Mouse (Mus musculus): ENCODE data around the gene Itga5. TPM values are rescaled to one million over a fixed set of nuclear protein-coding genes. Genes with fewer than 3 reads are reported as not detected.
"Not testable (repeated sequence)": the region's sequence is repeated elsewhere in the genome, so short reads cannot be mapped to it uniquely, and the experiment has no call there.

The Itga5 gene
- 24.6 and 29.6 TPM in 2 replicates for polyA plus RNA-seq (2014; fragmentation: Nextera tagmentation; extraction: Ambion mirVana)

- no peaks in the 10 kb centered on the region for H3K36me3 ChIP-seq (replicated peaks; ENCODE audit: control insufficient read depth, insufficient read depth, low read depth, low read length)
- peak; percentile 74 for ATAC-seq (replicated peaks; ENCODE audit: insufficient number of reproducible peaks, low FRiP score, low TSS enrichment, low read depth)
- DNase-seq (ENCODE audit: low spot score): peak; percentile 78
- 0% methylated on average over 49 of the region's 51 CpGs for WGBS
- H3K9ac ChIP-seq (replicated peaks; ENCODE audit: low read length): peak within 1 kb of the TSS; percentile 93
- no peaks in the 10 kb centered on the region for H3K9me3 ChIP-seq (replicated peaks; ENCODE audit: control insufficient read depth, low read length)
- H3K4me3 ChIP-seq (ENCODE audit: low read depth, low read length): peak within 1 kb of the TSS; percentile 91
- H3K27me3 ChIP-seq (ENCODE audit: control insufficient read depth, insufficient read depth, low read length): no peaks in the 10 kb centered on the region
- peak within 1 kb of the TSS; percentile 86 for H3K4me2 ChIP-seq (ENCODE audit: low read depth, low read length)
- peaks cover 7% of the 10 kb centered on the region; the same call in 1 of the 2 replicates for H3K4me1 ChIP-seq (ENCODE audit: control insufficient read depth, insufficient read depth, low read length)
- peak within 1 kb of the TSS; percentile 87 for H3K27ac ChIP-seq (replicated peaks; ENCODE audit: low read depth, low read length)
Observed at GRCm38 (mm10) chr15:103366376-103367149, at the start of gene Itga5. Gene Itga5, minus strand, starts transcription at chr15:103366763.

GRCm38 (mm10) chr15:103405586-103405985, 39.0 kb upstream of the Itga5 start:
- ATAC-seq (replicated peaks; ENCODE audit: insufficient number of reproducible peaks, low FRiP score, low TSS enrichment, low read depth); H3K27ac ChIP-seq (replicated peaks; ENCODE audit: low read depth, low read length); H3K27me3 ChIP-seq (ENCODE audit: control insufficient read depth, insufficient read depth, low read length); H3K9me3 ChIP-seq (replicated peaks; ENCODE audit: control insufficient read depth, low read length); DNase-seq (ENCODE audit: low spot score); H3K4me2 ChIP-seq (ENCODE audit: low read depth, low read length); H3K4me3 ChIP-seq (ENCODE audit: low read depth, low read length); H3K36me3 ChIP-seq (replicated peaks; ENCODE audit: control insufficient read depth, insufficient read depth, low read depth, low read length); H3K4me1 ChIP-seq (ENCODE audit: control insufficient read depth, insufficient read depth, low read length); H3K9ac ChIP-seq (replicated peaks; ENCODE audit: low read length): not testable (repeated sequence)
- WGBS: 87% methylated on average over 2 of the region's 3 CpGs

GRCm38 (mm10) chr15:103401361-103401760, 34.8 kb upstream of the Itga5 start:
- no peak for ATAC-seq (replicated peaks; ENCODE audit: insufficient number of reproducible peaks, low FRiP score, low TSS enrichment, low read depth)
- no peak overlapping the region for H3K27ac ChIP-seq (replicated peaks; ENCODE audit: low read depth, low read length)
- H3K9ac ChIP-seq (replicated peaks; ENCODE audit: low read length): no peak overlapping the region

GRCm38 (mm10) chr15:103393577-103393976, 27.0 kb upstream of the Itga5 start:
- Histone ChIP-seq H3K4me3 (ENCODE audit: low read depth, low read length) (no peak overlapping the region), H3K9me3 (replicated peaks; ENCODE audit: control insufficient read depth, low read length) (no peaks in the 10 kb centered on the region), H3K36me3 (replicated peaks; ENCODE audit: control insufficient read depth, insufficient read depth, low read depth, low read length) (no peaks in the 10 kb centered on the region), H3K4me1 (ENCODE audit: control insufficient read depth, insufficient read depth, low read length) (no peaks in the 10 kb centered on the region), H3K27ac (replicated peaks; ENCODE audit: low read depth, low read length) (no peak overlapping the region), H3K9ac (replicated peaks; ENCODE audit: low read length) (no peak overlapping the region), H3K27me3 (ENCODE audit: control insufficient read depth, insufficient read depth, low read length) (no peaks in the 10 kb centered on the region), H3K4me2 (ENCODE audit: low read depth, low read length) (no peak overlapping the region)
- ATAC-seq (replicated peaks; ENCODE audit: insufficient number of reproducible peaks, low FRiP score, low TSS enrichment, low read depth) (no peak), DNase-seq (ENCODE audit: low spot score) (no peak)

More at GRCm38 (mm10) chr15:103401361-103401760, 34.8 kb upstream of the Itga5 start:
- WGBS: 84% methylated on average over 5 of the region's 5 CpGs
- no peaks in the 10 kb centered on the region for H3K9me3 ChIP-seq (replicated peaks; ENCODE audit: control insufficient read depth, low read length)
- H3K4me3 ChIP-seq (ENCODE audit: low read depth, low read length): no peak overlapping the region
- no peak overlapping the region for H3K4me2 ChIP-seq (ENCODE audit: low read depth, low read length)
- no peaks in the 10 kb centered on the region for H3K36me3 ChIP-seq (replicated peaks; ENCODE audit: control insufficient read depth, insufficient read depth, low read depth, low read length)
- no peaks in the 10 kb centered on the region for H3K4me1 ChIP-seq (ENCODE audit: control insufficient read depth, insufficient read depth, low read length)
- no peak for DNase-seq (ENCODE audit: low spot score)
- H3K27me3 ChIP-seq (ENCODE audit: control insufficient read depth, insufficient read depth, low read length): no peaks in the 10 kb centered on the region

GRCm38 (mm10) chr15:103388556-103389145, 22.1 kb upstream of the Itga5 start:
- Histone ChIP-seq H3K36me3 (replicated peaks; ENCODE audit: control insufficient read depth, insufficient read depth, low read depth, low read length) (no peaks in the 10 kb centered on the region), H3K4me3 (ENCODE audit: low read depth, low read length) (no peak overlapping the region), H3K9me3 (replicated peaks; ENCODE audit: control insufficient read depth, low read length) (no peaks in the 10 kb centered on the region), H3K27me3 (ENCODE audit: control insufficient read depth, insufficient read depth, low read length) (no peaks in the 10 kb centered on the region), H3K27ac (replicated peaks; ENCODE audit: low read depth, low read length) (no peak overlapping the region), H3K4me2 (ENCODE audit: low read depth, low read length) (no peak overlapping the region), H3K9ac (replicated peaks; ENCODE audit: low read length) (no peak overlapping the region), H3K4me1 (ENCODE audit: control insufficient read depth, insufficient read depth, low read length) (no peaks in the 10 kb centered on the region)
- 38% methylated on average over 4 of the region's 4 CpGs for WGBS
- DNase-seq (ENCODE audit: low spot score) (peak; percentile 59), ATAC-seq (replicated peaks; ENCODE audit: insufficient number of reproducible peaks, low FRiP score, low TSS enrichment, low read depth) (no peak)

- DNase-seq (ENCODE audit: low spot score): no peak
- no peak overlapping the region for H3K4me3 ChIP-seq (ENCODE audit: low read depth, low read length)
- no peak overlapping the region for H3K27ac ChIP-seq (replicated peaks; ENCODE audit: low read depth, low read length)
- no peaks in the 10 kb centered on the region for H3K9me3 ChIP-seq (replicated peaks; ENCODE audit: control insufficient read depth, low read length)
- WGBS: 71% methylated on average over 7 of the region's 7 CpGs
- no peaks in the 10 kb centered on the region for H3K27me3 ChIP-seq (ENCODE audit: control insufficient read depth, insufficient read depth, low read length)
- ATAC-seq (replicated peaks; ENCODE audit: insufficient number of reproducible peaks, low FRiP score, low TSS enrichment, low read depth): no peak
- H3K4me1 ChIP-seq (ENCODE audit: control insufficient read depth, insufficient read depth, low read length): no peaks in the 10 kb centered on the region
- H3K9ac ChIP-seq (replicated peaks; ENCODE audit: low read length): no peak overlapping the region
- H3K36me3 ChIP-seq (replicated peaks; ENCODE audit: control insufficient read depth, insufficient read depth, low read depth, low read length): no peaks in the 10 kb centered on the region
- H3K4me2 ChIP-seq (ENCODE audit: low read depth, low read length): no peak overlapping the region
Observed at GRCm38 (mm10) chr15:103383771-103384488, 17.4 kb upstream of the Itga5 start.

GRCm38 (mm10) chr15:103382795-103383406, 16.3 kb upstream of the Itga5 start:
- Histone ChIP-seq H3K27me3 (ENCODE audit: control insufficient read depth, insufficient read depth, low read length) (no peaks in the 10 kb centered on the region), H3K36me3 (replicated peaks; ENCODE audit: control insufficient read depth, insufficient read depth, low read depth, low read length) (no peaks in the 10 kb centered on the region), H3K9ac (replicated peaks; ENCODE audit: low read length) (no peak overlapping the region), H3K4me3 (ENCODE audit: low read depth, low read length) (no peak overlapping the region), H3K9me3 (replicated peaks; ENCODE audit: control insufficient read depth, low read length) (no peaks in the 10 kb centered on the region), H3K27ac (replicated peaks; ENCODE audit: low read depth, low read length) (no peak overlapping the region), H3K4me1 (ENCODE audit: control insufficient read depth, insufficient read depth, low read length) (no peaks in the 10 kb centered on the region), H3K4me2 (ENCODE audit: low read depth, low read length) (no peak overlapping the region)
- no peak for DNase-seq (ENCODE audit: low spot score)
- WGBS: 24% methylated on average over 5 of the region's 5 CpGs
- no peak for ATAC-seq (replicated peaks; ENCODE audit: insufficient number of reproducible peaks, low FRiP score, low TSS enrichment, low read depth)
